Mouse (Mus musculus) gastrocnemius, adult 2 months (tissue): ENCODE data around the gene Yes1. TPM values are rescaled to one million over a fixed set of nuclear protein-coding genes. Genes with fewer than 3 reads are reported as not detected.

ENCODE experiments used
- DNase-seq: peaks from one replicate; pipeline ENCODE4 v3.0.0; 2022
- H3K27ac ChIP-seq: fragments of 200-600 bp; 2 replicates; pipeline ENCODE4 v1.8.1; 2022; ENCODE audit warnings: mild to moderate bottlenecking
- H3K4me3 ChIP-seq: fragments of 200-600 bp; 2 replicates; pipeline ENCODE4 v1.8.1; 2022; ENCODE audit warnings: mild to moderate bottlenecking, moderate library complexity
- CTCF ChIP-seq: fragments of 200-600 bp; IDR thresholded peaks from 2 replicates; pipeline ENCODE4 v1.8.1; 2022; ENCODE audit warnings: antibody characterized with exemption, mild to moderate bottlenecking, moderate library complexity
- intact Hi-C: fragments of 180-260 bp; cut with DNase I; formaldehyde crosslinking; loops from one replicate; pipeline ENCODE4 v1.15.1; 2025
- total RNA-seq, 2 experiments: library from RNA; stranded (reverse); gene quantifications; 2 replicates each; pipeline ENCODE4 v1.2.3; 2021

Yes1 gene
- total RNA-seq, 2 experiments from 2014 or later = 9.1 to 9.8 TPM

DNA sequence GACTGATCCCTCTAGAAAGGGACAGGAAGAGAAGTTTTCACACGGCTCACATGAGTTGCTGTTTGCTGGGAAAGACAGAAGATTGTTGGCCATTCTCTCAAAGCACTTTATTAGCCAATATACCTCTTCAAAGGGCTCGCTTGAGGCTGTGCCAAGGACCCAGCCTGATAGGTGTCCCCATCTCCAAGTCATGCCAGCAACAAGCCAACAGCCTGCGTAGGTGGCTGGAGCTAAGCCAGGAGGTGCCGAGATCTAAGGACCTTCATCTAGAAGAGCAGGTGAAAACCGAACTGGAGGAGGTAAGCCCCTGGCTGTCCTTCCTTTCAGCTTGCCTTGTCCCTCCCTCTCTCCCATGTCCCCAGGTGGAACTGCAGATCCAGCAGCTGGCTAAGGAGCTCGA is 124.8 kb downstream of the Yes1 start:
- intact Hi-C loops = no loop called here
- no peak for DNase-seq
- TF ChIP-seq CTCF = no peak
- H3K4me3 ChIP-seq = no peak overlapping the region
- no peak overlapping the region for H3K27ac ChIP-seq

Other genes with a start within 250 kb of the Yes1 start
- 100 to 1,000 TPM; 486 TPM for gene Ppp1cb, start 152.3 kb upstream of the Yes1 start, total RNA-seq
- gene Pisd, start 174.5 kb downstream of the Yes1 start, total RNA-seq = 10 to 100 TPM; 10.5 to 15.8 TPM
- not detected for gene Gm20671, start 215.9 kb downstream of the Yes1 start, total RNA-seq
- gene Prr14l, start 243.1 kb downstream of the Yes1 start, total RNA-seq = 1 to 10 TPM; 4.3 to 6.2 TPM